Mouse (Mus musculus) embryo, embryonic 10.5 days (tissue): ENCODE data around the gene 4933415A04Rik.

Experiments used
- DNase-seq: peaks from one replicate; pipeline ENCODE4 v3.0.0-alpha.2; 2015; ENCODE audit warnings: low spot score

4933415A04Rik gene

DNA sequence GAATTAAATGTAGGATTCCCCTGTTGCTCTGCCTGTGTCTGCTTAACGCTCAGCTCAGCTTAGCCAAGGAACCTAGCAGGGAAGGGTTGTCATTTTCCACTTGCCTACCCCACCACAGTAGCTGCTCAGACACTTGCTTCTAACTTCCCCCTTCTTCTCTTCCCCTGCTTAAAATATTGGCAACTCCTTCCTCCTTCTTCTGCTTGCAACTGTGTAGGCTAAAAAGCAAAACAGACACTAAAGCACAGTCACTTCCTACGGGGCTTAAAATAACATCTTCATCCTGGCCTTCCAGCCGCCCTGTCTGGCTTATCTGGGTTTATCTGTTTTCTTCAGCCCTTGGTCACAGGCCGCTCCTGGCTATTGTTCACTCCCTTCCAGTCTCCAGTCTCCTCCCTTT lies 45.7 kb downstream of the 4933415A04Rik start:
- DNase-seq, result no peak

DNA sequence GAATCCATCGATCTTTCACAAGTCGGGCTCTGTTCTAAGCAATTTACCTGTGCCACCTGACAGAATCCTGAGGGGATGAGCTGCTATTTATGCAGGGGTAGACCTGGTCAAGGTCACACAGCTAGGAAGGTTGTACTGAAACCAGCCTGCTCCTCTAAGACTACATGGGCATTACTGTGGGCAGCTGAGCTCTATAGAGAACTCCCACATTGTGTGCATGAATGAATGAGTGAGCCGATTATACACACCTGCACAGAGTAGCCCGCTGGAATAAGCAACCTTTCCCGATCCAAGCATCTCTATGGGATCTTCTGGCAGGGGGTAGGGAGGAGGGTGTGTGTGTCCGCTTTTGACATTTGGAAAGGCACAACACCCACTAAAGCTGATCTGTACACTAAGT lies 46.3 kb downstream of the 4933415A04Rik start:
- DNase-seq, result no peak

DNA sequence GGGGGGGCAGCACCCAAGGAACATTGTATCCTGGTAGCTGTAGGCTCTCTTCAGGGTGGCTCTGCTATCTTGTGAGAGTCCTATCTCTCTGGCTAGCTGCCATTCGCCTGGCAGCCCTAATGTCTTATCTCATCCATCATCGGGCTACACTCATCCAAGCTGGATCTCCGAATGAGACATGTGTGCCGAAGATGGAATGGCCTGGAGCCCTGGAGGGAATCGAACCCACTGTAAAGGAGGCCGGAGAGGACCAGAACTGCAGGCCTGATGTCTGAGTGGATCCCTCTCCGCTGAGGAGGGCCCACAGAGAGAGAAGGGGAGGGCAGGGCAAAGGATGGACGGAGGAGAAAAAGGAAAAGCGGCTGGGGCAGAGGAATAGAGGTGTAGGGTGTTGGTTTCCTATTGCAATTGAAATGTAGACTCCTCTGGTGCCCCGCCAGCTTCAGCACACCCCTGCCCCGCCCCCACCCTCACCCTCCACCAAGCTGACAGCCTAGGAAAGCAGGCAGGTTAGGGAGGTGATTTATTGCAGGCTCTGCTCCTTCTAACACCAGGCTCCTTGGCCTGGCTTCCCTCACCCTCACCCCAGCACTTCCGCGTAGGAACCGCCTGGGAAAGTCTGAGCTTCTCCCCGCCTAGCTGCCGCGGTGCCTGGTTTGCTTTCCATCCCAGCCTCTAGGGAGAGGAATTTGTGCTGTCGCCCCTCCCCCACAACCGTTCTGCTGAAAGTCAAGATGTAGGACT lies 47.0 kb downstream of the 4933415A04Rik start:
- peak; percentile 83 for DNase-seq

GRCm38 (mm10) chr11:43636761-43637160 lies 49.9 kb downstream of the 4933415A04Rik start:
- no peak for DNase-seq

DNA sequence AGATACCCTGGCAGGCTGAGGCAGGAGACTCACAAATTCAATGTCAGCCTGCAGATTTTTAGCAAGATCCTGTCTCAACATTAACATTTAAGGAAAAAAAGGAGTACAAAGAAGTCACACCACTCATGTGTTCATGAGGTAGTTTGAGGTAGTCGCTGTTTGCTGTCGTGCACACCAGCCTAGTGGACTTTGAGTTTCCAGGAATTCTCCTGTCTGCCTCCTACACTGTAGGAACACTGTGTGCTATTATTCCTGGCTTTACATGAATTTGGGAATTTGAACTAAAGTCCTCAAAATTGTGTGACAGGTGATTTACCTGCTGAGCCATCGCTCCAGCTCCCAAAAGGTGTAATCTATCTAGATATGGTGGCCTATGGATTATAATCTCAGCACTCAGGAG lies 51.6 kb downstream of the 4933415A04Rik start:
- DNase-seq, result no peak
